Mouse (Mus musculus): ENCODE data around the gene Dock9.

Gene Dock9

GRCm38 (mm10) chr14:121797457-121798410, at the start of gene Dock9:
Dock9 (minus strand) TSS chr14:121797837.
- peak; percentile 88 for DNase-seq (ENCODE audit: low spot score in 2 of 2)

GRCm38 (mm10) chr14:121844486-121844885, 46.8 kb upstream of the Dock9 start:
- no peak for DNase-seq (ENCODE audit: low spot score in 2 of 2)

- DNase-seq (ENCODE audit: low spot score in 2 of 2), result no peak
Observed at GRCm38 (mm10) chr14:121840217-121840616, 42.6 kb upstream of the Dock9 start.

- no peak for DNase-seq (ENCODE audit: low spot score in 2 of 2)
Observed at GRCm38 (mm10) chr14:121838161-121838560, 40.5 kb upstream of the Dock9 start.

GRCm38 (mm10) chr14:121833001-121833520, 35.4 kb upstream of the Dock9 start:
- no peak for DNase-seq (ENCODE audit: low spot score in 2 of 2)

GRCm38 (mm10) chr14:121829816-121830442, 32.3 kb upstream of the Dock9 start:
- DNase-seq (ENCODE audit: low spot score in 2 of 2), result no peak

- no peak for DNase-seq (ENCODE audit: low spot score in 2 of 2)
Observed at GRCm38 (mm10) chr14:121827091-121827490, 29.5 kb upstream of the Dock9 start.

GRCm38 (mm10) chr14:121825521-121826445, 28.1 kb upstream of the Dock9 start:
- peak in 1 of 2 experiments; percentile 35 for DNase-seq (ENCODE audit: low spot score in 2 of 2)

- peak in 1 of 2 experiments; percentile 78 for DNase-seq (ENCODE audit: low spot score in 2 of 2)
Observed at GRCm38 (mm10) chr14:121824322-121825103, 26.9 kb upstream of the Dock9 start.

- DNase-seq (ENCODE audit: low spot score in 2 of 2), result no peak
Observed at GRCm38 (mm10) chr14:121822997-121823396, 25.4 kb upstream of the Dock9 start.

- no peak for DNase-seq (ENCODE audit: low spot score in 2 of 2)
Observed at GRCm38 (mm10) chr14:121822506-121822905, 24.9 kb upstream of the Dock9 start.

GRCm38 (mm10) chr14:121806791-121807190, 9.2 kb upstream of the Dock9 start:
- DNase-seq (ENCODE audit: low spot score in 2 of 2), result no peak

- DNase-seq (ENCODE audit: low spot score in 2 of 2), result no peak
Observed at GRCm38 (mm10) chr14:121806316-121806715, 8.7 kb upstream of the Dock9 start.

GRCm38 (mm10) chr14:121804461-121804860, 6.8 kb upstream of the Dock9 start:
- no peak for DNase-seq (ENCODE audit: low spot score in 2 of 2)

- no peak for DNase-seq (ENCODE audit: low spot score in 2 of 2)
Observed at GRCm38 (mm10) chr14:121800962-121801361, 3.3 kb upstream of the Dock9 start.

GRCm38 (mm10) chr14:121799112-121799511, 1.5 kb upstream of the Dock9 start:
- DNase-seq (ENCODE audit: low spot score in 2 of 2), result no peak

- peak; percentile 87 to 90 for DNase-seq (ENCODE audit: low spot score in 2 of 2)
Observed at GRCm38 (mm10) chr14:121798411-121798799, 768 bp upstream of the Dock9 start.

GRCm38 (mm10) chr14:121796571-121797456, 823 bp downstream of the Dock9 start:
- peak in 1 of 2 experiments; percentile 26 for DNase-seq (ENCODE audit: low spot score in 2 of 2)

GRCm38 (mm10) chr14:121795536-121795935, 2.1 kb downstream of the Dock9 start:
- no peak for DNase-seq (ENCODE audit: low spot score in 2 of 2)

- no peak for DNase-seq (ENCODE audit: low spot score in 2 of 2)
Observed at GRCm38 (mm10) chr14:121793639-121794038, 4.0 kb downstream of the Dock9 start.
